Mouse (Mus musculus): ENCODE data around the gene Myo1g. TPM values are rescaled to one million over a fixed set of nuclear protein-coding genes. Genes with fewer than 3 reads are reported as not detected.

Myo1g gene
- 1.0 and 1.2 TPM in 2 replicates for polyA plus RNA-seq (2015; fragmentation: Nextera tagmentation; extraction: Ambion mirVana)

- no peaks in the 10 kb centered on the region for H3K9me3 ChIP-seq (ENCODE audit: low read length)
- H3K4me1 ChIP-seq (ENCODE audit: insufficient read depth, low read length), result no peaks in the 10 kb centered on the region
- peaks cover 20% of the 10 kb centered on the region for H3K36me3 ChIP-seq (ENCODE audit: insufficient read depth, low read length)
- no peak for ATAC-seq (ENCODE audit: low FRiP score, low TSS enrichment)
- no peaks in the 10 kb centered on the region for H3K27me3 ChIP-seq (ENCODE audit: insufficient read depth, low read length)
- WGBS, result 72% methylated on average over 7 of the region's 7 CpGs
- H3K9ac ChIP-seq (replicated peaks; ENCODE audit: low read length), result no peak within 1 kb of the TSS
- H3K27ac ChIP-seq (ENCODE audit: low read length), result no peak within 1 kb of the TSS
- H3K4me3 ChIP-seq (ENCODE audit: low read length), result no peak within 1 kb of the TSS
- no peak within 1 kb of the TSS for H3K4me2 ChIP-seq (replicated peaks; ENCODE audit: low read depth, low read length)
Measured at GRCm38 (mm10) chr11:6520507-6521173, at the start of gene Myo1g. Gene Myo1g, minus strand, starts transcription at chr11:6520965.

- WGBS, result 44% methylated on average over 3 of the region's 3 CpGs
Measured at GRCm38 (mm10) chr11:6569410-6569777, 48.6 kb upstream of the Myo1g start.

DNA sequence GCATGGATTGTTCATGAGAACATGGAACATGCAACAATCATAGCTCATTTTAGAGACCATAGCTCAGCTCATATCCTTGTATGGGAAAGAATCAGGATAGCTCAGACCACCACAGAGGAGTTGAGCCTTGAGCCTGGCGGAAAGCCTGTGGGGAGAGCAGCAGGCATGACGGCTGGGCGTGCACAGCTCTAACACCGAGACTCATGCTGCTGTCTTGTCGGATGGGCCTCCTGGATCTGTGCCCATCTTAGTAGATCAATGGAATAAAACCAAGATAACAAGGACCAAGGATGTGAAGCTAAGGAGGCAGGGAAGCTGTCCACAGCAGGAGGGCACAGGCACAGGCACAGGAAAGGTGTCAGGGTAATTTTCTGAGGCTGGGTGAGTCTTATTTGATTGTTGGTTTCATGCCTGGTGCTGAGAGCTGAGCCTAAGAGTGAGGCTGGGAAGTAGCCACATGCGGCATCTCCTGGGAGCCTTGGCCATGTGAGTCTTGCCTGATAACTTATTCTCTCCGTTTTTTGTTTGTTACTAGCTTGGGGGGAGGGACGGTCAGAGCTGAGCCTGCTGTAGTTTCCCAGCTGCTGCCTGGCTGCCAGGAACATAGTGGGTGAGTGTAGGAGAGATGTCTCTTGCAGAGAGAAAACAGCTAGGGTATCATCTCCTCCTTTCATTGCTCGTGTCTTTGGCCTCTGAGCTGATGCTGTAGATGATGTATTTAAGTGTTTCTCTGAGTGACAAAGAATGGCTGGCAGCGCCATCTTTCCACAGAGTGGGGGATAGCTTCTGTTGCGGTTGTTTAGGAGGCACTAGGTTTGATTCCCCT lies 48.0 kb upstream of the Myo1g start:
- Histone ChIP-seq H3K9me3 (ENCODE audit: low read length) (no peaks in the 10 kb centered on the region), H3K27me3 (ENCODE audit: insufficient read depth, low read length) (no peaks in the 10 kb centered on the region), H3K27ac (ENCODE audit: low read length) (no peak overlapping the region), H3K4me2 (replicated peaks; ENCODE audit: low read depth, low read length) (no peak overlapping the region), H3K36me3 (ENCODE audit: insufficient read depth, low read length) (peaks cover 18% of the 10 kb centered on the region), H3K4me3 (ENCODE audit: low read length) (no peak overlapping the region), H3K9ac (replicated peaks; ENCODE audit: low read length) (no peak overlapping the region), H3K4me1 (ENCODE audit: insufficient read depth, low read length) (no peaks in the 10 kb centered on the region)
- WGBS, result 70% methylated on average over 11 of the region's 11 CpGs
- no peak for ATAC-seq (ENCODE audit: low FRiP score, low TSS enrichment)

More at GRCm38 (mm10) chr11:6569410-6569777, 48.6 kb upstream of the Myo1g start:
- Histone ChIP-seq H3K4me3 (ENCODE audit: low read length) (no peak overlapping the region), H3K27ac (ENCODE audit: low read length) (no peak overlapping the region), H3K9ac (replicated peaks; ENCODE audit: low read length) (no peak overlapping the region), H3K4me2 (replicated peaks; ENCODE audit: low read depth, low read length) (no peak overlapping the region), H3K9me3 (ENCODE audit: low read length) (no peaks in the 10 kb centered on the region), H3K27me3 (ENCODE audit: insufficient read depth, low read length) (no peaks in the 10 kb centered on the region), H3K4me1 (ENCODE audit: insufficient read depth, low read length) (no peaks in the 10 kb centered on the region), H3K36me3 (ENCODE audit: insufficient read depth, low read length) (peaks cover 17% of the 10 kb centered on the region)
- no peak for ATAC-seq (ENCODE audit: low FRiP score, low TSS enrichment)

- ATAC-seq (ENCODE audit: low FRiP score, low TSS enrichment), result no peak
- Histone ChIP-seq H3K9ac (replicated peaks; ENCODE audit: low read length) (no peak overlapping the region), H3K4me2 (replicated peaks; ENCODE audit: low read depth, low read length) (no peak overlapping the region), H3K4me1 (ENCODE audit: insufficient read depth, low read length) (no peaks in the 10 kb centered on the region), H3K9me3 (ENCODE audit: low read length) (no peaks in the 10 kb centered on the region), H3K4me3 (ENCODE audit: low read length) (no peak overlapping the region), H3K36me3 (ENCODE audit: insufficient read depth, low read length) (peaks cover 16% of the 10 kb centered on the region; the same call in 1 of the 2 replicates), H3K27ac (ENCODE audit: low read length) (no peak overlapping the region), H3K27me3 (ENCODE audit: insufficient read depth, low read length) (no peaks in the 10 kb centered on the region)
- WGBS, result 78% methylated on average over 8 of the region's 8 CpGs
Measured at GRCm38 (mm10) chr11:6567951-6568350, 47.2 kb upstream of the Myo1g start.

GRCm38 (mm10) chr11:6566496-6566895 lies 45.7 kb upstream of the Myo1g start:
- ATAC-seq (ENCODE audit: low FRiP score, low TSS enrichment), result no peak
- Histone ChIP-seq H3K27me3 (ENCODE audit: insufficient read depth, low read length) (no peaks in the 10 kb centered on the region), H3K4me2 (replicated peaks; ENCODE audit: low read depth, low read length) (no peak overlapping the region), H3K9me3 (ENCODE audit: low read length) (no peaks in the 10 kb centered on the region), H3K27ac (ENCODE audit: low read length) (no peak overlapping the region), H3K4me1 (ENCODE audit: insufficient read depth, low read length) (no peaks in the 10 kb centered on the region), H3K36me3 (ENCODE audit: insufficient read depth, low read length) (peaks cover 14% of the 10 kb centered on the region; the same call in 1 of the 2 replicates), H3K9ac (replicated peaks; ENCODE audit: low read length) (no peak overlapping the region), H3K4me3 (ENCODE audit: low read length) (no peak overlapping the region)
- 70% methylated on average over 4 of the region's 4 CpGs for WGBS

DNA sequence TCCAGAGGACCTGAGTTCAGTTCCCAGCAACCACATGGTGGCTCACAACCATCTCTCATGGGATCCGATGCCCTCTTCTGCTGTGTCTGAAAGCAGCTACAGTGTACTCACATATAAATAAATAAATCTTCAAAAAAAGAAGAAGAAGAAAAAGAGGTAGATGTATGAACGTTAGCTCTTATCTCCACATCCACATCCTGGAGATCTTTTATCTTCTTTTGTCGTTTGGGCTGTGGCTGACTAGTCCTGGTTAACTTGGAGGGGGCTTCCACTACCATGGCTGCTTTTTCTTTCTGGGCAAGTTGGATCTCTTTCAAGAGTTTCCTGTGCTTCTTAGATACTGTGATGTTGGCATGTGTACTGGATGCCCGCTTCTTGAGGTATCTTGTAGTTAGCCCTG lies 42.4 kb upstream of the Myo1g start:
- ATAC-seq (ENCODE audit: low FRiP score, low TSS enrichment), result no peak
- H3K4me2 ChIP-seq (replicated peaks; ENCODE audit: low read depth, low read length), result no peak overlapping the region
- no peak overlapping the region for H3K27ac ChIP-seq (ENCODE audit: low read length)
- peaks cover 4% of the 10 kb centered on the region; the same call in 1 of the 2 replicates for H3K4me1 ChIP-seq (ENCODE audit: insufficient read depth, low read length)
- WGBS, result 85% methylated on average over 4 of the region's 4 CpGs
- no peak overlapping the region for H3K9ac ChIP-seq (replicated peaks; ENCODE audit: low read length)
- 0 out of 2 replicates have a peak, but pooled peaks cover 6% of the 10 kb centered on the region for H3K36me3 ChIP-seq (ENCODE audit: insufficient read depth, low read length)
- no peaks in the 10 kb centered on the region for H3K27me3 ChIP-seq (ENCODE audit: insufficient read depth, low read length)
- no peaks in the 10 kb centered on the region for H3K9me3 ChIP-seq (ENCODE audit: low read length)
- H3K4me3 ChIP-seq (ENCODE audit: low read length), result no peak overlapping the region

DNA sequence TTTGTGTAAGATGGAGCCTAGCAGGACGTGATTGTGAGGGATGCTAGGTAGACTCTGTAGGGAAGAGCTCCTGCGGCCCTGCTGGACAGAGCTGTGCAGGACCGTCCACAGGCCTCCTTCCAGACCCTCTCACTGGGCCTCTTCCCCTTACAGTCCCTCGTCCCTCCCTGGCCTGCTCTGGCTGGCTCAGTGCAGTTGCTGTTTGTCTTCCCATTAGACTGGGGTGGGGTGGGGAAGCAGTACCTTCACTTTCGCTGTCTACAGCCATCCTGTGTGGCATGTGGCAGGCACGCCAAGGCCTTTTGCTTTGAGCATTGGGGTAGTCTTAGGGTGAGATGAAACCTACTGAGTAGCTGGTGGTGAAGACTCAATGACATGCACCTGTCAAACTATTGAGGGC lies 41.6 kb upstream of the Myo1g start:
- H3K27me3 ChIP-seq (ENCODE audit: insufficient read depth, low read length), result no peaks in the 10 kb centered on the region
- no peaks in the 10 kb centered on the region for H3K9me3 ChIP-seq (ENCODE audit: low read length)
- no peak overlapping the region for H3K4me3 ChIP-seq (ENCODE audit: low read length)
- no peak overlapping the region for H3K4me2 ChIP-seq (replicated peaks; ENCODE audit: low read depth, low read length)
- ATAC-seq (ENCODE audit: low FRiP score, low TSS enrichment), result peak; percentile 69
- no peak overlapping the region for H3K9ac ChIP-seq (replicated peaks; ENCODE audit: low read length)
- WGBS, result 87% methylated on average over 6 of the region's 6 CpGs
- peaks cover 9% of the 10 kb centered on the region; the same call in 1 of the 2 replicates for H3K36me3 ChIP-seq (ENCODE audit: insufficient read depth, low read length)
- peaks cover 4% of the 10 kb centered on the region; the same call in 1 of the 2 replicates for H3K4me1 ChIP-seq (ENCODE audit: insufficient read depth, low read length)
- H3K27ac ChIP-seq (ENCODE audit: low read length), result no peak overlapping the region

DNA sequence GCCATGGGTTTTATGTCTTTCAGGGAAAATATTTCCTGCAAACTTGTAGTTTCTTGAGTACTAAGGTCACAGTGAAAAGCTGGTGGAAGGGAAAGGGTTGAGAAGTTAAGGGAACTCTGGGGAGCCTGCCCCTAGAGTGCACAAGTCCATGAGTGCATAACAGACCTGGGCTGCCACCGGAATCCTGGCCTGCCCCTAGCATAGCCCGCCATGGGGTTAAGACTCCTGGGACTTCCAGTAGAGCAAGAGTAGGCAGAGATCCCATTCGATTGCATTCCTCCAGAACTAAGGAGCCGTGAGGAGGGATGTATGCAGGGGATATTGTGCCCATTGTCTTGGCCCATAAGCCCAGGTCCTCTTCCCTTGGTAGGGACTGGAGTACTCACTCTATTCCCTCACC lies 40.7 kb upstream of the Myo1g start:
- Histone ChIP-seq H3K4me3 (ENCODE audit: low read length) (no peak overlapping the region), H3K9ac (replicated peaks; ENCODE audit: low read length) (no peak overlapping the region), H3K36me3 (ENCODE audit: insufficient read depth, low read length) (peaks cover 16% of the 10 kb centered on the region; the same call in 1 of the 2 replicates), H3K27me3 (ENCODE audit: insufficient read depth, low read length) (no peaks in the 10 kb centered on the region), H3K4me2 (replicated peaks; ENCODE audit: low read depth, low read length) (no peak overlapping the region), H3K27ac (ENCODE audit: low read length) (peak overlapping the region; percentile 61; the same call in 1 of the 2 replicates), H3K4me1 (ENCODE audit: insufficient read depth, low read length) (peaks cover 4% of the 10 kb centered on the region; the same call in 1 of the 2 replicates), H3K9me3 (ENCODE audit: low read length) (no peaks in the 10 kb centered on the region)
- WGBS, result 78% methylated on average over 4 of the region's 4 CpGs
- ATAC-seq (ENCODE audit: low FRiP score, low TSS enrichment), result 0 out of 2 replicates have a peak, but pooled peaks have one; percentile 39

- no peak overlapping the region for H3K4me3 ChIP-seq (ENCODE audit: low read length)
- no peak overlapping the region for H3K9ac ChIP-seq (replicated peaks; ENCODE audit: low read length)
- no peaks in the 10 kb centered on the region for H3K9me3 ChIP-seq (ENCODE audit: low read length)
- peaks cover 16% of the 10 kb centered on the region; the same call in 1 of the 2 replicates for H3K36me3 ChIP-seq (ENCODE audit: insufficient read depth, low read length)
- H3K27ac ChIP-seq (ENCODE audit: low read length), result peak overlapping the region; percentile 61
- WGBS, result 76% methylated on average over 13 of the region's 13 CpGs
- no peaks in the 10 kb centered on the region for H3K27me3 ChIP-seq (ENCODE audit: insufficient read depth, low read length)
- H3K4me2 ChIP-seq (replicated peaks; ENCODE audit: low read depth, low read length), result no peak overlapping the region
- ATAC-seq (ENCODE audit: low FRiP score, low TSS enrichment), result no peak; the same call in 1 of the 2 replicates
- H3K4me1 ChIP-seq (ENCODE audit: insufficient read depth, low read length), result peaks cover 4% of the 10 kb centered on the region; the same call in 1 of the 2 replicates
Measured at GRCm38 (mm10) chr11:6560655-6561360, 40.0 kb upstream of the Myo1g start.
